Mouse (Mus musculus): ENCODE results near the gene Mapk3. TPM values are rescaled to one million over a fixed set of nuclear protein-coding genes. Genes with fewer than 3 reads are reported as not detected.

Mapk3 gene
- polyA plus RNA-seq, 1 experiment from 2014 or later = 96.5 TPM

DNA sequence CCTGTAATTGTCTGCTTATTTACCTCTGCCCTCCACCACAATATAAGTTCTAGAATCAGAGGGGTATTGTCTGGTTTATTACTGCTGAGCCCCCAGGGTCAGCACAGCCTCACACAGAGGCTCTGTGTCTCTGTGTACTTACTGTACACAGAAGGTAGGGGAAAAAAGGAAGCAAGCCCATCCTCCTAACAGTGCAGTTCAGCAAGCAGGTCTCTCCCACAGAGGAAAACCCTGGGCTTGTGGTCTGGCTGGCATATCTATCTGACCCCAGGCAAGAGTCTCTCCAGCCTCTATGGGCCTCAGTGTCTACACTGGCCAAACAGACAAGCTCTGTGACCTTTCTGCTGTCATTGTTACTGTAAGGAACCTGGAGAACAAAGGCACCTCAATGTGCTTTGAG is 44.4 kb downstream of the Mapk3 start:
- H3K4me3 ChIP-seq (replicated peaks; ENCODE audit: low read length) = no peak overlapping the region
- ATAC-seq (ENCODE audit: low FRiP score) (no peak), DNase-seq (ENCODE audit: low spot score) (no peak)
- H3K9me3 ChIP-seq (ENCODE audit: control insufficient read depth, low read length) = no peaks in the 10 kb centered on the region
- peaks cover 9% of the 10 kb centered on the region; the same call in 1 of the 2 replicates for H3K36me3 ChIP-seq (replicated peaks; ENCODE audit: control insufficient read depth, insufficient read depth)
- no peak overlapping the region for H3K27ac ChIP-seq
- H3K4me1 ChIP-seq (replicated peaks; ENCODE audit: control insufficient read depth, insufficient read depth, low read length) = peaks cover 15% of the 10 kb centered on the region
- no peak overlapping the region for H3K4me2 ChIP-seq (replicated peaks)
- H3K27me3 ChIP-seq (ENCODE audit: control insufficient read depth, insufficient read depth, low read length) = no peaks in the 10 kb centered on the region
- H3K9ac ChIP-seq = no peak overlapping the region

DNA sequence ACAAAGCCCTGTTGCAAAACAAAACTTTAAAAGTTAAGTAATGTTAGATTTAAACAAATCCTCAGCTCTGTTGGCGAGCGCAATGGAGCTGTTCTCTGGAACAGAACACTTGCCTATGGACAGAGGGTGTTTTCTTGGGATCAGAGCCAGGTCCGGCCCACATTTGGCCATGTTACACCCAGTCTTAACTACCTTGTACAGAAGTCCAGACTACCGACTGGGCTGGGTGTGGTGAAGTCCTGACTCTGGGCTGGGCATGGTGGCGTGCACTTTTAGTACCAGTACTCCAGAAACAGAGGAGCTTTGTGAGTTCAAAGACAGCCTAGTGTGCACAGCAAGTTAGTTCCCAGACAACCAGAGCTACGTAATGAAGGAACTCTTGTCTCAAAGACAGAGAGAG is 47.6 kb downstream of the Mapk3 start:
- no peaks in the 10 kb centered on the region for H3K9me3 ChIP-seq (ENCODE audit: control insufficient read depth, low read length)
- peaks cover 9% of the 10 kb centered on the region for H3K4me1 ChIP-seq (replicated peaks; ENCODE audit: control insufficient read depth, insufficient read depth, low read length)
- H3K4me3 ChIP-seq (replicated peaks; ENCODE audit: low read length) = no peak overlapping the region
- H3K4me2 ChIP-seq (replicated peaks) = no peak overlapping the region
- 87% methylated on average over 6 of the region's 6 CpGs for WGBS
- H3K27me3 ChIP-seq (ENCODE audit: control insufficient read depth, insufficient read depth, low read length) = no peaks in the 10 kb centered on the region
- peaks cover 9% of the 10 kb centered on the region; the same call in 1 of the 2 replicates for H3K36me3 ChIP-seq (replicated peaks; ENCODE audit: control insufficient read depth, insufficient read depth)
- H3K9ac ChIP-seq = no peak overlapping the region
- no peak for DNase-seq (ENCODE audit: low spot score)
- no peak overlapping the region for H3K27ac ChIP-seq
- ATAC-seq (ENCODE audit: low FRiP score) = no peak

DNA sequence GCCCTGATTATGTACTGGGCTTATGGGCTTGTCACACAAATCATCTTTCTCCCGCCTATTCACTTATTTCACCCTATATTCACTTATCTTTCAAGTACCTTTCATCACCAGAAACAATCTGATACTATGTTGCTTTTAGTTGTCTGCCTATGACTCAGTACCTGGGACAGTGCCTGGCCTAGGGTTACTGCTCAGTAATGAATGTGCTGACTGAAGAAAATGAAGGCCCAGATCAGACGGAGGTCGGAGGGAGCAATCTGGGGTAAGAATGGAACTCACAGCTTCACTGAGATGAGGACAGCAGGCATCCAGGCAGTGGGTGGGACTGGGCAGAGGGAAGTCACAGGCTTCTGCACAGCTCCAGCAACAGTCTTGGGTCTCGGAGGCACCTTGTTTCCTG is 48.0 kb downstream of the Mapk3 start:
- Histone ChIP-seq H3K27ac (no peak overlapping the region), H3K4me2 (replicated peaks) (no peak overlapping the region), H3K36me3 (replicated peaks; ENCODE audit: control insufficient read depth, insufficient read depth) (peaks cover 9% of the 10 kb centered on the region; the same call in 1 of the 2 replicates), H3K4me3 (replicated peaks; ENCODE audit: low read length) (no peak overlapping the region), H3K9me3 (ENCODE audit: control insufficient read depth, low read length) (no peaks in the 10 kb centered on the region), H3K4me1 (replicated peaks; ENCODE audit: control insufficient read depth, insufficient read depth, low read length) (peaks cover 9% of the 10 kb centered on the region), H3K27me3 (ENCODE audit: control insufficient read depth, insufficient read depth, low read length) (no peaks in the 10 kb centered on the region), H3K9ac (no peak overlapping the region)
- DNase-seq (ENCODE audit: low spot score) = no peak
- no peak for ATAC-seq (ENCODE audit: low FRiP score)
- WGBS = 66% methylated on average over 4 of the region's 4 CpGs

DNA sequence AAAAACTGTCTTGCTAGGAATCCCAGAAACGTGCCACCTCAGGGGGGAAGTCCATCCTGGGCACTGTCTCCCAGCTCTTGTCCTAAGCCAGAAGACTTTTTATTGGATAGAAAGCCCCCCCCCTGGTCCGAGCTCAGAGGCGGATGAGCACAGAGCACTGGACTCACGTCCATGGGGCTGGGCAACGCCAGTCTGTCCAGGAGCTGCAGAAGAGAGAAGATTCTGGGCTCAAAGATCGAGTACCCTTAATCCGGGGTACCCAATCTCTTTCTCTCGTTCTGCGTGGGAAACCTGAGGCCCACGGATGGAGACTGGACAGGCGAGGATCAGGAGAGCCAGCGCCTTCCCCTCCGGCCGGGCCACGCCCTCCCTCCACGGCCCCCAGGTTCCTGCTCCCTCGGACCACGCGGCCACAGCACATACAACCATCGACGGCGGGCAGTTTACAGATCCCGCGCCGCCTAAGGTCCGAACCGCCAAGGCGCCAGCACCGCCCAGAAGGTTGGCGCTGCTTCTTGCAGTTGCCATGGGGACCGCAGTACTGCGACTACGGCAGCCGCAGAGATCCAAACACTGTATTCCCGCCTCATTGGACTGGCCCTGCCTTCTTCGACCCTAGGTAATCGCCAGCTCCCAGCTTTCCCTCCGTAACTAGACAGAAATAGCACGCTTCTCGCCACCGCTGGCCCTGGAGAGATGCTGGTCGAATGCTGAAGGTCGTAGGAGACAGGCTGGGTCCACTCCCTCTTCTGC is 49.5 kb downstream of the Mapk3 start:
- Histone ChIP-seq H3K4me3 (replicated peaks; ENCODE audit: low read length) (peak overlapping the region; percentile 64), H3K4me1 (replicated peaks; ENCODE audit: control insufficient read depth, insufficient read depth, low read length) (peaks cover 9% of the 10 kb centered on the region), H3K4me2 (replicated peaks) (peak overlapping the region; percentile 86), H3K36me3 (replicated peaks; ENCODE audit: control insufficient read depth, insufficient read depth) (0 out of 2 replicates have a peak, but pooled peaks cover 5% of the 10 kb centered on the region), H3K27me3 (ENCODE audit: control insufficient read depth, insufficient read depth, low read length) (no peaks in the 10 kb centered on the region), H3K9me3 (ENCODE audit: control insufficient read depth, low read length) (no peaks in the 10 kb centered on the region), H3K9ac (peak overlapping the region; percentile 70), H3K27ac (peak overlapping the region; percentile 47)
- 0% methylated on average over 42 of the region's 43 CpGs for WGBS
- peak; percentile 94 for ATAC-seq (ENCODE audit: low FRiP score)
- DNase-seq (ENCODE audit: low spot score) = peak; percentile 82

DNA sequence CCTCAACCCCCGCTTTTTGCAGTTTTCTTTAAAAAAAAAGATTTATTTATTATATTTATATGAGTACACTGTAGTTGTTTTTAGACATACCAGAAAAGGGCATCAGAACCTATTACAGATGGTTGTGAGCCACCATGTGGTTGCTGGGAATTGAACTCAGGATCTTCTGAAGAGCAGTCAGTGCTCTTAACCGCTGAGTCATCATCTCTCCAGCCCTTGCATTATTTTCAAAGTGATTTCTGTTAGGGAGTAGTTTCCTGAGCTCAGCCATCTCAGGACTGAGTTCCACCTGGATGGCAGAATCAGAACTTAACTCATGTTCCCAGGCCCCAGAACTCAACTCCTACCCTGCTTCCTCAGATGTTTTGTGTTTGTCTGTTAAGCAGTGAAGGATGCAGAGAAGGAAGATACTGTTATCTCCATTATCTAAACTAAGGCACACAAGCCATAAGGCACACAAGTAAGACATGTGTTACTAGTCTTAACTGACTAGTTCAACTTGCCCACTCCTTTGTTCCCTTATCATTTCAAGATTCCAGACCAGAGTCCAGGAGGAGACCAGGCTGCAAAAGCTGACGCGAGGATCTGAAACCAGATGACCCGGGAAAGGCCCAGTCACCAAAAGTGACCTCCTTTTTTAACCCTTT is 50.4 kb downstream of the Mapk3 start:
- H3K4me3 ChIP-seq (replicated peaks; ENCODE audit: low read length) = no peak overlapping the region
- WGBS = 68% methylated on average over 5 of the region's 5 CpGs
- ATAC-seq (ENCODE audit: low FRiP score) = no peak

More for the DNA sequence above, 50.4 kb downstream of the Mapk3 start:
- H3K36me3 ChIP-seq (replicated peaks; ENCODE audit: control insufficient read depth, insufficient read depth) = 0 out of 2 replicates have a peak, but pooled peaks cover 5% of the 10 kb centered on the region
- peaks cover 9% of the 10 kb centered on the region for H3K4me1 ChIP-seq (replicated peaks; ENCODE audit: control insufficient read depth, insufficient read depth, low read length)
- H3K27ac ChIP-seq = no peak overlapping the region
- no peaks in the 10 kb centered on the region for H3K27me3 ChIP-seq (ENCODE audit: control insufficient read depth, insufficient read depth, low read length)
- H3K9me3 ChIP-seq (ENCODE audit: control insufficient read depth, low read length) = no peaks in the 10 kb centered on the region
- H3K4me2 ChIP-seq (replicated peaks) = peak overlapping the region; percentile 86
- no peak overlapping the region for H3K9ac ChIP-seq
- DNase-seq (ENCODE audit: low spot score) = no peak

Other genes starting within 250 kb of the Mapk3 start
- 162 and 165 TPM in 2 replicates for gene Eif3c, start 193.2 kb upstream of the Mapk3 start, polyA plus RNA-seq (2014; fragmentation: Nextera tagmentation; extraction: Ambion mirVana)
- gene Apobr, start 174.7 kb upstream of the Mapk3 start, polyA plus RNA-seq (2014; fragmentation: Nextera tagmentation; extraction: Ambion mirVana) = 0.26 and 0.36 TPM in 2 replicates
- 24.7 and 24.8 TPM in 2 replicates for gene Cln3, start 173.8 kb upstream of the Mapk3 start, polyA plus RNA-seq (2014; fragmentation: Nextera tagmentation; extraction: Ambion mirVana)
- gene Il27, start 164.7 kb upstream of the Mapk3 start, polyA plus RNA-seq (2014; fragmentation: Nextera tagmentation; extraction: Ambion mirVana) = not detected in 2 replicates
- 11.4 and 12.4 TPM in 2 replicates for gene Nupr1, start 128.7 kb upstream of the Mapk3 start, polyA plus RNA-seq (2014; fragmentation: Nextera tagmentation; extraction: Ambion mirVana)
- 58.0 and 61.1 TPM in 2 replicates for gene Sgf29, start 110.3 kb upstream of the Mapk3 start, polyA plus RNA-seq (2014; fragmentation: Nextera tagmentation; extraction: Ambion mirVana)
- gene Sult1a1, start 83.2 kb upstream of the Mapk3 start, polyA plus RNA-seq (2014; fragmentation: Nextera tagmentation; extraction: Ambion mirVana) = 2.5 and 5.3 TPM in 2 replicates
- gene Bola2, start 64.2 kb upstream of the Mapk3 start, polyA plus RNA-seq (2014; fragmentation: Nextera tagmentation; extraction: Ambion mirVana) = 124 and 159 TPM in 2 replicates
- gene Slx1b, start 63.8 kb upstream of the Mapk3 start, polyA plus RNA-seq (2014; fragmentation: Nextera tagmentation; extraction: Ambion mirVana) = 10.7 and 10.9 TPM in 2 replicates
- gene Coro1a, start 51.8 kb upstream of the Mapk3 start, polyA plus RNA-seq (2014; fragmentation: Nextera tagmentation; extraction: Ambion mirVana) = 82.2 and 99.7 TPM in 2 replicates
- gene Gdpd3, start 6.7 kb downstream of the Mapk3 start, polyA plus RNA-seq (2014; fragmentation: Nextera tagmentation; extraction: Ambion mirVana) = 1.0 and 1.8 TPM in 2 replicates
- 206 and 218 TPM in 2 replicates for gene Ypel3, start 17.4 kb downstream of the Mapk3 start, polyA plus RNA-seq (2014; fragmentation: Nextera tagmentation; extraction: Ambion mirVana)
- 0.21 and 0.26 TPM in 2 replicates for gene Tbx6, start 21.9 kb downstream of the Mapk3 start, polyA plus RNA-seq (2014; fragmentation: Nextera tagmentation; extraction: Ambion mirVana)
- 177 and 182 TPM in 2 replicates for gene Ppp4c, start 32.9 kb downstream of the Mapk3 start, polyA plus RNA-seq (2014; fragmentation: Nextera tagmentation; extraction: Ambion mirVana)
- 53.2 and 54.7 TPM in 2 replicates for gene Fam57b, start 38.1 kb downstream of the Mapk3 start, polyA plus RNA-seq (2014; fragmentation: Nextera tagmentation; extraction: Ambion mirVana)
- 0.74 TPM in 1 of 2 replicates, not detected in the other for gene 4930451I11Rik, start 72.0 kb downstream of the Mapk3 start, polyA plus RNA-seq (2014; fragmentation: Nextera tagmentation; extraction: Ambion mirVana)
- gene Doc2a, start 87.8 kb downstream of the Mapk3 start, polyA plus RNA-seq (2014; fragmentation: Nextera tagmentation; extraction: Ambion mirVana) = 16.5 and 25.7 TPM in 2 replicates
- 10.1 and 11.1 TPM in 2 replicates for gene Hirip3, start 102.4 kb downstream of the Mapk3 start, polyA plus RNA-seq (2014; fragmentation: Nextera tagmentation; extraction: Ambion mirVana)
- gene Ino80e, start 102.8 kb downstream of the Mapk3 start, polyA plus RNA-seq (2014; fragmentation: Nextera tagmentation; extraction: Ambion mirVana) = 93.7 and 95.3 TPM in 2 replicates
- gene Taok2, start 125.1 kb downstream of the Mapk3 start, polyA plus RNA-seq (2014; fragmentation: Nextera tagmentation; extraction: Ambion mirVana) = 36.4 and 37.2 TPM in 2 replicates
- gene Tmem219, start 163.3 kb downstream of the Mapk3 start, polyA plus RNA-seq (2014; fragmentation: Nextera tagmentation; extraction: Ambion mirVana) = 28.0 and 29.3 TPM in 2 replicates
- 102 and 104 TPM in 2 replicates for gene Kctd13, start 169.3 kb downstream of the Mapk3 start, polyA plus RNA-seq (2014; fragmentation: Nextera tagmentation; extraction: Ambion mirVana)
- gene Asphd1, start 190.0 kb downstream of the Mapk3 start, polyA plus RNA-seq (2014; fragmentation: Nextera tagmentation; extraction: Ambion mirVana) = 8.0 and 10.9 TPM in 2 replicates
- gene Sez6l2, start 191.0 kb downstream of the Mapk3 start, polyA plus RNA-seq (2014; fragmentation: Nextera tagmentation; extraction: Ambion mirVana) = 68.9 and 70.1 TPM in 2 replicates
- gene Cdipt, start 216.3 kb downstream of the Mapk3 start, polyA plus RNA-seq (2014; fragmentation: Nextera tagmentation; extraction: Ambion mirVana) = 110 and 118 TPM in 2 replicates
- 0.98 and 1.0 TPM in 2 replicates for gene Cdiptos, start 216.5 kb downstream of the Mapk3 start, polyA plus RNA-seq (2014; fragmentation: Nextera tagmentation; extraction: Ambion mirVana)